Mouse (Mus musculus) bone marrow macrophage, adult 2 months (primary cell): Measurements from ENCODE around the gene Atp5j2.

Experiments used
- CTCF ChIP-seq: IDR thresholded peaks from 2 replicates; pipeline ENCODE4 v1.5.1; 2012; ENCODE audit warnings: low read depth, mild to moderate bottlenecking, low read length, moderate library complexity
- POLR2A ChIP-seq: IDR thresholded peaks from 2 replicates; pipeline ENCODE4 v1.6.1; 2012; ENCODE audit warnings: mild to moderate bottlenecking, low read depth, low read length, borderline replicate concordance

DNA sequence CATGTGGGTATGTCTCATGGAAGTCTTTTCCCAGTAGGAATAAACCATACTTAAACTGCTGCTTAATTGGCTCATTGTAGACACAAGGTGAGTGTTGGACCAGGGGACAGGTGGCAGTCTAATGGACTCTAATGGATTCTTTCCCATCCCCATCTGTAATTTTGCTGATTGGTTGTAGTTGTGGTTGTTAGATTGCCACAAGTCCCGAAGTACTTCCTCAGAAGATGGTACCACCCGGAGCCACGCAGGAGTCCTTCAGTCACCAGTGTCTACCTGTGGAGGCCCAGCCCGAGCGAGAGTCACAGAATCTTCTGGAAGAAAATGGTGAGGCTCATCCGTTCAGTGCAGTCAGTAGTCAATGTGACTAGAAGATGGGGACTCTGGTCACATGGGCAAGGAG is 15.5 kb upstream of the Atp5j2 start:
- TF ChIP-seq POLR2A, result no peak
- TF ChIP-seq CTCF, result no peak
